Mouse (Mus musculus) testis, adult 2 months (tissue): ENCODE measurements around the gene 2900011O08Rik. TPM values are rescaled to one million over a fixed set of nuclear protein-coding genes. Genes with fewer than 3 reads are reported as not detected.

Source experiments
- H3K27ac ChIP-seq: fragments of 200-500 bp; 2 replicates; pipeline ENCODE4 v1.5.1; 2012; ENCODE audit warnings: low read depth, low read length; ENCODE audit not compliant: control insufficient read depth, insufficient read depth
- H3K27me3 ChIP-seq: fragments of 200-500 bp; 2 replicates; pipeline ENCODE4 v1.6.1; 2012; ENCODE audit warnings: mild to moderate bottlenecking, low read length, moderate library complexity; ENCODE audit not compliant: control insufficient read depth, insufficient read depth
- H3K36me3 ChIP-seq: fragments of 200-500 bp; 2 replicates; pipeline ENCODE4 v1.6.1; 2012; ENCODE audit warnings: mild to moderate bottlenecking, low read length; ENCODE audit not compliant: control insufficient read depth, insufficient read depth
- H3K4me1 ChIP-seq: fragments of 200-500 bp; 2 replicates; pipeline ENCODE4 v1.6.1; 2012; ENCODE audit warnings: low read length; ENCODE audit not compliant: control insufficient read depth, insufficient read depth
- H3K4me3 ChIP-seq: fragments of 200-500 bp; 2 replicates; pipeline ENCODE4 v1.5.1; 2012; ENCODE audit warnings: low read depth, mild to moderate bottlenecking, low read length, moderate library complexity, mixed read lengths; ENCODE audit not compliant: control insufficient read depth
- CTCF ChIP-seq: fragments of 200-500 bp; IDR thresholded peaks from 2 replicates; pipeline ENCODE4 v1.5.1; 2012; ENCODE audit warnings: low read depth, mild to moderate bottlenecking, inconsistent platforms, low read length, moderate library complexity; ENCODE audit not compliant: control insufficient read depth, insufficient read depth, insufficient replicate concordance
- POLR2A ChIP-seq: fragments of 200-500 bp; IDR thresholded peaks from 2 replicates; pipeline ENCODE4 v1.6.1; 2012; ENCODE audit warnings: low read depth, mild to moderate bottlenecking, inconsistent platforms, low read length, moderate library complexity; ENCODE audit not compliant: control insufficient read depth
- polyA plus RNA-seq: library from polyadenylated mRNA; depleted of rRNA; stranded (reverse); fragments of >200 nt; gene quantifications from 2 replicates; pipeline ENCODE4 v1.2.3, GENCODE M21; 2012

Gene 2900011O08Rik
- polyA plus RNA-seq, 1 experiment: 17.3 TPM

GRCm38 (mm10) chr16:14112133-14112532 lies 125.7 kb downstream of the 2900011O08Rik start:
- no peak overlapping the region for H3K4me3 ChIP-seq
- no peaks in the 10 kb centered on the region for H3K4me1 ChIP-seq
- TF ChIP-seq POLR2A (no peak), CTCF (no peak)
- no peak overlapping the region for H3K27ac ChIP-seq
- peaks cover 3% of the 10 kb centered on the region for H3K36me3 ChIP-seq
- H3K27me3 ChIP-seq: no peaks in the 10 kb centered on the region

GRCm38 (mm10) chr16:14112742-14113141 lies 126.3 kb downstream of the 2900011O08Rik start:
- H3K36me3 ChIP-seq: peaks cover 3% of the 10 kb centered on the region
- TF ChIP-seq CTCF (no peak), POLR2A (no peak)
- no peaks in the 10 kb centered on the region for H3K4me1 ChIP-seq
- H3K4me3 ChIP-seq: no peak overlapping the region
- no peak overlapping the region for H3K27ac ChIP-seq
- H3K27me3 ChIP-seq: no peaks in the 10 kb centered on the region

GRCm38 (mm10) chr16:14117299-14117698 lies 130.9 kb downstream of the 2900011O08Rik start:
- Histone ChIP-seq H3K4me1 (no peaks in the 10 kb centered on the region), H3K4me3 (no peak overlapping the region), H3K27me3 (no peaks in the 10 kb centered on the region), H3K27ac (no peak overlapping the region), H3K36me3 (no peaks in the 10 kb centered on the region; the same call in 1 of the 2 replicates)
- no peak for TF ChIP-seq CTCF
- no peak for TF ChIP-seq POLR2A

- Histone ChIP-seq H3K36me3 (peaks cover 2% of the 10 kb centered on the region; the same call in 1 of the 2 replicates), H3K27ac (no peak overlapping the region), H3K4me1 (no peaks in the 10 kb centered on the region; the same call in 1 of the 2 replicates), H3K27me3 (no peaks in the 10 kb centered on the region), H3K4me3 (no peak overlapping the region)
- TF ChIP-seq POLR2A: no peak
- no peak for TF ChIP-seq CTCF
These were observed 134.5 kb downstream of the 2900011O08Rik start for GRCm38 (mm10) chr16:14120941-14121340.

GRCm38 (mm10) chr16:14121563-14121962 lies 135.2 kb downstream of the 2900011O08Rik start:
- peaks cover 2% of the 10 kb centered on the region; the same call in 1 of the 2 replicates for H3K36me3 ChIP-seq
- H3K4me1 ChIP-seq: no peaks in the 10 kb centered on the region; the same call in 1 of the 2 replicates
- H3K27ac ChIP-seq: no peak overlapping the region
- H3K4me3 ChIP-seq: no peak overlapping the region
- H3K27me3 ChIP-seq: no peaks in the 10 kb centered on the region
- TF ChIP-seq POLR2A (no peak), CTCF (no peak)

GRCm38 (mm10) chr16:14122586-14122985 lies 136.2 kb downstream of the 2900011O08Rik start:
- no peak overlapping the region for H3K27ac ChIP-seq
- H3K27me3 ChIP-seq: no peaks in the 10 kb centered on the region
- H3K4me1 ChIP-seq: no peaks in the 10 kb centered on the region; the same call in 1 of the 2 replicates
- TF ChIP-seq CTCF (no peak), POLR2A (no peak)
- H3K36me3 ChIP-seq: peaks cover 2% of the 10 kb centered on the region; the same call in 1 of the 2 replicates
- H3K4me3 ChIP-seq: no peak overlapping the region

GRCm38 (mm10) chr16:14123901-14124300 lies 137.5 kb downstream of the 2900011O08Rik start:
- Histone ChIP-seq H3K27ac (no peak overlapping the region; the same call in 1 of the 2 replicates), H3K36me3 (peaks cover 2% of the 10 kb centered on the region; the same call in 1 of the 2 replicates), H3K4me3 (no peak overlapping the region), H3K27me3 (no peaks in the 10 kb centered on the region), H3K4me1 (no peaks in the 10 kb centered on the region; the same call in 1 of the 2 replicates)
- TF ChIP-seq CTCF (no peak), POLR2A (no peak)

- Histone ChIP-seq H3K4me3 (no peak overlapping the region), H3K4me1 (no peaks in the 10 kb centered on the region; the same call in 1 of the 2 replicates), H3K27me3 (no peaks in the 10 kb centered on the region), H3K27ac (no peak overlapping the region), H3K36me3 (peaks cover 2% of the 10 kb centered on the region; the same call in 1 of the 2 replicates)
- TF ChIP-seq CTCF: no peak
- no peak for TF ChIP-seq POLR2A
These were observed 138.3 kb downstream of the 2900011O08Rik start for GRCm38 (mm10) chr16:14124709-14125108.
